Mouse (Mus musculus): ENCODE measurements around the gene Rasa2.
"Not testable (repeated sequence)": the region's sequence is repeated elsewhere in the genome, so short reads cannot be mapped to it uniquely, and the experiment has no call there.

Rasa2 gene

DNA sequence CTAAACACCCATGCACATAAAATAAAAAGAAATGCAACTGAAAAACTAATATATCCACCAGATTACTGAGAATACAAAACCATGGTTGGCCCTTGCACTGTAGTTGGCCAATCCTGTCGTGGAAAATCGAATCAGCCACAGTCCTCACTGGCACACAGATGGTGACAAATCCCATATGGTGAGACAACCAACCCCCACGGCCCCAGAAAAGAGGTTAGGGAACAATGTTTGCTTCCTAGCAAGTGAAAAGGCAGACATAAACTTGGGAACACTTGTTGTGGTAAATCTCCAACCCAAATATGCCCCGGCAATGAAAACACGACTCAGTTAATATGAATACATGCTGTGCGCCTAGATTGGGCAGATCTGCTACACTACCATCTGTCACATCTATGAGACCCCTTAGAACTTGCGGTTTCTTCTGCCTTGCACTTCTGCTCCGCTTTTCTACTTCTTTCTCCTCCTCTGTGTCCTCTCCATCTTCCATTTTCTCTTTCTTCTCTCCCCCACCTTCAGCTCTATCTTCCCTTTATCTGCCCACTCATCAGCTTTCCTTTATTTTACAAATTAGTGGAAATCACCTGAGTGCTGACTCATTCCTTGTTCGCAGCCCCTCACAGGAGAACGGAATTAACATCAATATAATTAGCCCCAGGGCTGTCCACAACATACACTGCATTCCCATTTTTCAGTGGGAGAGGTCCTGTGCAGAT, 101.3 kb downstream of the Rasa2 start:
- no peak for ATAC-seq (ENCODE audit: low TSS enrichment)

DNA sequence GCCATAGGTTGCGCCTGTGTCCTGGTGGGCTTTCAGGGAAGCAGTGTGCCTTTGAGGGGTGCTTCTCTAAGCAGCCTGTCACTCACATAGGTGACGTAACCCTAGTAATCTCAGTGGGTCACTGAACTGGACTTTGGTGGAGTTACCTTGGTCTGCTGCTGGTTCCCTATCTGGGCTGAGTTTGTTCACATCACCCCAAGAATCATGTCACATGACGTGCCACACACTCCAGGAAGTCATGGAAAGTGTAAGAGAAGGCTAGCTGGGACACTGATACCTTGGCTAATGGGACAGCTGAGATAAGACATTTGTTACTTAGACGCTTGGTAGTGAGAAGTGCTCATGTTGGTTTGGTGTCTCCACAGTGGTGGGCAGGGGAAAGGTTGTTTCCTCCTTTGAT, 105.4 kb downstream of the Rasa2 start:
- ATAC-seq (ENCODE audit: low TSS enrichment) = no peak

DNA sequence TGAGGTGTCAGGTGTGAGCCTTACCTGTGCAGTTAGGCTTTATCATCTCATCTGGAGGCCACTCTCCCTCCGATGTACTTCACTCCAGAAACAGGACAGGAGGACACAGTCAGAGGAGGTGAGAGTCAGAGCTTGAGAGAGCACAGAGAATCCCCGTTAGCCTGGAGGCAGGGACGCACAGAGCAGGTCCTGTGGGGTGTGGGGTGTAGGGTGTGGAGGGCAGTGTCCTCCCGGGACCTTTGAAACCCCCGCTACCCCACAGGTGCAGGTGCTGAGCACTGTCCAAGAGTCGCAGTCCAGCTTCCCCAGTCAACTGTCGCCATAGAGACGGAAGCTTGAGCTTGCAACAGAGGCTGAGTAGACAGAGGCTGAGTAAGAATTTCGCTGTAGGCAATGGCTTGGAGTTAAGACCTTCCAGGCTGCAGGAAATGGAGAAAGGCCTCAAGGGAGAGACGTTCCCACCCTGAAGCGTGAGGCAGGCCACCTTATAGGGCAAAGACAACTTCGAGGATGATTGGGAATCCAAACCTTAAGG, 106.4 kb downstream of the Rasa2 start, which contains the start of gene Gm28729:
Gene Gm28729 (minus strand): TSS at position 293 of the 535 bp plus-strand sequence.
- ATAC-seq (ENCODE audit: low TSS enrichment) = no peak

DNA sequence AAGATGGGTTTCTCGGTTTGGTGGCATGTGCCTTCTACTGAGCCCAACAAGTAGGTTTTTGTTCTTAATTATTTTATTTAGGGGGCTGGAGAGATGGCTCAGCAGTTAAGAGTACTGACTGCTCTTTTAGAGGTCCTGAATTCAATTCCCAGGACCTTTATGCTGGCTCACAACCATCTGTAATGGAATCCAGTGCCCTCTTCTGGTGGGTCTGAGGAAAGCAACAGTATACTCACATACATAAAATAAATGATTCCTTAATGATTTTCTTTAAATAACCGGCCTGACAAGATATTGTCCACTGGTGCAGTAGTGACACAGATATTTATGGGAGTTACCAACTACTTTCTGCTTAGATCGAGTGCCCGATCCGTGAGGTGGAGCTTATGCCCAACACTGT, 108.3 kb downstream of the Rasa2 start:
- ATAC-seq (ENCODE audit: low TSS enrichment) = no peak

DNA sequence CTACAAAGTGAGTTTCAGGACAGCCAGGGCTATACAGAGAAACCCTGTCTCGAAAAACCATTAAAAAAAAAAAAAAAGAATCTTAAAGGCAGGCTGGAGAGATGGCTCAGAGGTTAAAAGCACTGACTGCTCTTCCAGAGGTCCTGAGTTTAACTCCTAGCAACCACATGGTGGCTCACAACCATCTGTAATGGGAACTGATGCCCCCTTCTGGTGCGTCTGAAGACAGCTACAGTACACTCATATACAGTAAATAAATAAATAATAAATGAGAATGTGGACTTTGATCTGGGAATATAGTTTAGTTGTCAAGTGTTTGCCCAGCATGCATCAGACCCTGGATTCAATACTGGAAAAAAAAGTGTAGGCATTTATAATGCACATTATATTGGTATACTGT, 109.8 kb downstream of the Rasa2 start:
- not testable (repeated sequence) for ATAC-seq (ENCODE audit: low TSS enrichment)

DNA sequence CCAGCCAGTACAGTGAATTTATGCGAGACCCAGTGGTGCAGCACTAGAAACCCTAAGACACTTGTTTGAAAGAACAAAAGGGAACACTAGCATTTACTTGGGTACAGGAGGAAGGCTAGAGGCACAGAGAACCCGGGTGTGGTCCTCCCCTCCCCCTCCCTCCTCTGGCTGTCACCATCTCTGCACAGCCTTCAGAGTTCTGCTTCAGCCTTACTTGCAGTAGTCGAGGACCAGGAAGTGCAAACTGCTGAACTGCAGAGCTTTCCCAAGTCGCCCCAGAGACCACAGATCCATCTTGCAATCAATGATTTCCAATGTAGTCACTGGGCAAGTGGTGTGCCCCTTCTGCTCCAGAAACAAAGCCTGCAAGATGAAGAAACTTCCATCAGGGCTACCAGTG, 114.0 kb downstream of the Rasa2 start:
- no peak for ATAC-seq (ENCODE audit: low TSS enrichment)

DNA sequence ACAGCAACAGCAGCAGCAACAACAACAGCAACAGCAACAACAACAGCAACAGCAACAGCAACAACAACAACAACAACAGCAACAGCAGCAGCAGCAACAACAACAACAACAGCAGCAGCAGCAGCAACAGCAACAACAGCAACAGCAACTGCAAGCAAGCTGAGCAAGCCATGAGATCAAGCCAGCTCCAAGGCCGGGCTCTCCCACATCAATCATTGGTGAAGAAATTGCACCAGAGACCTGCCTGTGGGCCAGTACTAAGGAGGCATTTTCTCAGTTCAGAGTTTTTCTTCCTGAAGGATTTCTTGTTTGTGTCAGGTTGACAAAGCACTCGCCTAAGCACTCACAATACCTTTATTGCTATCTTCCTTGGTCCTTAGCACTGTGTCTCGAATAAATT, 114.6 kb downstream of the Rasa2 start:
- ATAC-seq (ENCODE audit: low TSS enrichment) = no peak

DNA sequence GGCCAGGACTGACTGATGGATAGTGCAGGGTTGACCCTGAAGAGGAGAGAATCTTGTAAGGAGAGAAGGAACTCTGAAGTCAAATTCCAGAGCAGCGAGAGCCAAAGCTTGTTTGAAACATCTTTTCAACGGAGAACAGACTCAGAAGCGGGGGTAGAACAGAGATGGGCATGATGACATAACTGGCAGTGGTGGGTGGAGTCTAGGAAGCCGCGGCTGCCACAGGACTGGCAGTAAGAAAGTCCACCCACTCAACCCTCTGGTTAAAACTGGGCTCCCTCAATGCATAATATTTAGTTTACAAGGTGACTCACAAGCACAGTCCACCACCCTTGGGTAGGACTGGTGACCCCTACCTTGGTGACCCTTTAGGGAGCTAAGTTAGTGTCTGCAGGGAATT, 115.7 kb downstream of the Rasa2 start:
- ATAC-seq (ENCODE audit: low TSS enrichment) = peak; percentile 97

DNA sequence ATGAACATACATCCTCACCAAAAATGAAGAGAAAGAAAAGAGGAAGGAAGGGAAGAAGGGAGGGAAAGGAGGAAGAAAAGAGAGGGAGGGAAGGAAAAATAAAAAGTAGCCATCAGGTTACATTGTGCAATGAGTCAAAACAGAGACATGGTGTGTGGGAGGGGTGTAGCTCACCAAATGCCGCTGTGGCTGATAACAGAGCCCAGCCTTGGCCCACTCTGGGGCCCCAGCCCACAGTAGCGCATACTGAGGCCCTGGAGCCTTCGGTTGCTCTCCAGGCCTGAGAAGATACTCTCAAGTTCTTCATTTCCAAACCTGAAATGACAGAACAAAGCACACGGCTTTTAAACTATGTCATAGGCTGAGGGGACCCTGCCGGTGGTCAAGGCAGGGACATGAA, 117.1 kb downstream of the Rasa2 start:
- ATAC-seq (ENCODE audit: low TSS enrichment) = no peak

DNA sequence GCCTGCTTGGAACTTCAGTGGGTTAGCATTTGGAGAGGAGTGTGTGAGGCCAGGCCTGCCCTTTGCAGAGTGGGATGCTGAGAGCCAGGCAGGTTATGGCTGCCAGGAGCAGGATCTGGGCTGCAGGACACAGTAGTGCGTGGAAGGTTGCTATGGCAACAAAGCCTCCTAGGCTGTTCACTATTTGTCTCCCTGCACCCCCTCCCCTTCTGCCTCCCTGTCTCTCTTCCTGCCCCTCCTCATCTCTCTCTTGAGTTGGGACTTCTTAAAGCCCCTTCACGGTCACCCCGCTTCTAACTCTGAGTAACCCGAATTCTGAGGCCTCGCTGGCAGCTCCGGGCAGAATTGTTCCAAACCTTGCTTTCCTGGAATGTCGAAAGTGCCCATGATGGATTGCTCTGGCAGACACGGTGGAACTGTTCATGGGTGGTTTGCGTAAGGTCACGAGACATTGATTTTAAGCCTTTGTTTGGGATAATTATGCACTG, 125.4 kb downstream of the Rasa2 start:
- ATAC-seq (ENCODE audit: low TSS enrichment) = peak; percentile 50; the same call in 1 of the 2 replicates

DNA sequence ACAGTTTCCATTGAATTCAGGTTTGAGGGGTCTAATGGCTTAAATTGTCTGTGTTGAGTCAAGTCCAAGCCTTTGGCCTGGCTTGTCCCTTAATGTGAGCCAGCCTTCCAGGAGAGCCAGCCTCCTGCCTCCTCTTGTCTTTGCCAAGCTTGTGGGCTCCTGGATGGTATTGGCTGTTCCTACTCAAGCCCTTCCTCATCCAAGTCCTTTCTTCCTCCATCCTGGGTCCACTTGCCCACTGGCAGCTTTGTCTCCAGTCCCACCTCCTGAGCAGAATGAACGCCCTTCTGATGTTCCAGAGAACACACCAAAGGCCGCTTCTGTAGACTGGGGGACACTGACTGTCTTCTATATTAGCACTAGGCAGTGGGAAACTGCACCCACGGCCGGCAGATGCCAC, 126.3 kb downstream of the Rasa2 start:
- ATAC-seq (ENCODE audit: low TSS enrichment) = no peak

DNA sequence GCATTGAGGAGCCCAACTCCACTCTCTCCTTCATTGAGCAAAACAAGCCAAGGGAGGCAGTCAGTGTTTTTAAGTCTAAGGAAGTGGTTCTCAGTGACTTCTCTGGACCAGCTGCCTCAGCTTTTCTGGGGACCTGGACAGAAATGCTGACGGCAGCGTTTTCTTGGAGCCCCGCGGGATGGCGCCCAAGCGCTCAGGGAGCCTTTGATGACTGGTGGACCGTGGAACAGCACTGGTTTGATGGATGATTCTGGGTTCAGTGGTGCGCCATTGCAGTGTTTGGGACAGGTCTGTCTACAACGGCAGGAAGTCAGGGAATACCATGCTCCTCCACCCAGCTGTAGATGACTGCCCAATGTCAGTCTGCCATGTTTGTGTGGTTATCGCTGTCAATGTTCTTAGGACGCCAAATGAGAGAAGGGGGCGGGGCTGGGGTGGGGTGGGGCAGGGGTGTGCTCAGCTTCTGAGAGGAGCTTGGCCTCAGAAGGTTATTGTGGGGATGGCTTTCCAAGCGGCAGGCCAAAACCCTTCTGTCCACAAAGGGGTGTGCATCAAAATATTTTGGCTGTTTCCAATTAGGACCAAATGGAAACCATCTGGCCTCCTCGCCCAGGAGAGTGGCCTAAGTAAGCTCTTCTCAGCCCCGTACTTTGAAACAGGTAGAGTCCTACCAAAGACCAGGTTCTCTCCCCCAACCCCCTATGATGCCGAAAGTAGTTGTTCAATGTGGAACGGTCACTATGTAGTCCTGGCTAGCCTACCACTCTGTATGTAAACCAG, 127.1 kb downstream of the Rasa2 start:
- no peak for ATAC-seq (ENCODE audit: low TSS enrichment)

DNA sequence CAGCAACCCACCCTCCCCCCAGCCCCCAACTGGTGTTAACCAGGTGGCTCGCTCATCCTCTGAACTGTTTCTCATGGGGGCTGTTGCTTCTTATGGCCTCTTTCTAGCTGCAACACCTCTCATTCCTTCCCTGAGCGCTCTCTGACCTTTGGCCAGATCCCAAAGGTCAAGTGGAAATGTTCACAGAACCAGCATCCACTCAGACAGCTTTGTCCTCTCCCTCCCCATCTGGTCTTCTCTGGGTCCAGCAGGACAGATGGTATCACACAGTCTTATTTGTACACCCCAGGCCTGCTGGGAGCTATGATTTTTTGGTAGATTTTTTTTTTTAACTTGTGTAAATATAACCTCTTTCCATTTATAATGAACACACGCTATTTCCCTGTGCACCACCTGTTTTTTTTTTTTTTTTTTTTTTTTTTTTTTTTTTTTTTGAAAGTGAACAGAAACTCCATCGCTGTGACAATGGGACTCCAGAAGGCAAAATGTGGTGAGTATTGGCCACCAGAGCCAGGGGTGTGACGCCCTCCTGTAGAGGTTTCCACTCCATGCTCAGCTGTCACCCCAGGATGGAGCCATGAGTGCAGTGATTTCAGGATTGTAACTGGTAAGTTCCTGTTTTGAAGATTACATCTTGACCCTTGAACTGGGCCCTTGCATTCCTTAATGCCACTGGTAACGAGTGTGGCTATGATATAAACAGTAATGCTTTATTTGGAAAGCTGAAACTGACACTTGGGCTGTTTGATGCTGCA, 128.4 kb downstream of the Rasa2 start:
- peak; percentile 39; the same call in 1 of the 2 replicates for ATAC-seq (ENCODE audit: low TSS enrichment)

DNA sequence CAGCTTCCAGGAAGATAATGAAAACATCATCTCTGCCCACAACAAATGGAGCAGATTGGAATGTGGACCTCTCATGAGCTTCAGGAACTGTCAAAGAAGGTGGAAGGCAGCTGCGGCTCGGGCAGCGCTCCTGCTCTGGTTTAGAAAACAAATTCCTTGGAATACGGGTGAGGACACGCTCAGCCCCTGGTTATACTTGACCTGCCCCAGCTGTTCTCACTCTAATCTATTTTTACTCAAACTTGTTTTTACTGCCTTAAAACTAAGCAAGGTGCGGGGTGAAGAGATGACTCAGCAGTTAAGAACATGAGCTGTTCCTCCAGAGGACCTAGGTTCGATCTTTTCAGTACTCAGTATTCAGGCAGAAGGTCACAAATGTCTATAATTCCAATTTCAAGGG, 130.2 kb downstream of the Rasa2 start:
- ATAC-seq (ENCODE audit: low TSS enrichment) = 0 out of 2 replicates have a peak, but pooled peaks have one; percentile 22

DNA sequence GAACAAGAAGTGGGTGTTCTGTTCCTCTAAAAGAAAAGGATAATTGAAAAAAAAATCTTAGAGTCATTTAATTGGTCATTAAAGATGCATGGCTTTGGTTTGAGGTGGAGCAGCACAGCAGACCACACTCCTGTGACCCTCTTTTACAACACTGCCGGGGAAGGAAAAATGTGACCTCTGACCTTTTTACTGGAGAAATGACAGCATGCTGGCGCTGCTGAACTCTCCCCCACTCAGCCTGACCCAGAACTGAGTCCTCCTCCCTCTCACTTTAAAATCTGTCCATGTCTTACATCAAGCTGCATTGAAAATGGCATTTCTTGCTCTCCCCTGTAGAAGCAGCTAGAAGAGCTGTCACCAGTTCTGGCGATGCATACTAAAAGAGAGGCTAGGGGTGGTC, 138.2 kb downstream of the Rasa2 start:
- no peak for ATAC-seq (ENCODE audit: low TSS enrichment)

DNA sequence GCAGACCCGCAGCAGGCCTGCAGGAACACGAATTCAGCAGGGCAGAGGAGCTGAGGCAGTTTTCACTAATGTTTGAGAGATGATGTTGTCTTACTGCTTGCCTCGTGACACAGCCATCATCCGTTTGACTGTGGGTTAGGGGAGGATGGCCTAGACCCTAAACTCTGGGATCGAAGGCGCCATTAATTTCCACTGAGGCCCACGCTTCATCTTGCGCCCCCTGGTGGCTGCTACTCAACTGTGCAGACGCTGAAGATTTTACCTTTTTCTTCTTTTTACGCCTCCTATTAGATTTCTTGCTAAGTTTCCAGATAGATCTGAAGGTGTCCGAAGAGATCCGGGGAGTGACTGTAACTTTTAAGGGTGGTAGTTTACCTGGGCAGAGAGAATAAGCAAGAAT, 139.6 kb downstream of the Rasa2 start:
- no peak for ATAC-seq (ENCODE audit: low TSS enrichment)
